Mouse (Mus musculus): ENCODE measurements around the gene Neb. TPM values are rescaled to one million over a fixed set of nuclear protein-coding genes. Genes with fewer than 3 reads are reported as not detected.
"Not testable (repeated sequence)": the region's sequence is repeated elsewhere in the genome, so short reads cannot be mapped to it uniquely, and the experiment has no call there.

Gene Neb
- polyA plus RNA-seq, 1 experiment from 2014 or later, result 1.2 TPM

DNA sequence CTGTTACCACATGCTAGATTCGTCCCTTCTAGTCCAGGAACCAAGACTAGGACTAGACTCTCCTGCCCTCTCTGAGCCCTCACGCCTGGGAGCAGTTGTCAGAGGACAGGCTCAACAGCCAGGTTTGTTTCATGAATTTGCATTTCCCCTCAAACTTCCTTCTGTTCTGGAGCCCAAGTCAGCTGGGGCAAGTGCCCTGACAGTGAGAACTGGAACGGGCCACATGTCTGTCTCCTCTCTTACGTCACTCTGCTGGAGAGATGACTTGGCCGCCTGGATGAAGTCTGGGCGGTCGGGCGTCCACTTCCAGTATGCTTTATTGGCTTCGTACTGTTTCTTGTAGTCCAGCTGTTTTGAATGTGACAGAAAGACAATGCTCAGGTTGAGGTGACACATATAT, 200.5 kb downstream of the Neb start:
- ATAC-seq (replicated peaks; ENCODE audit: low FRiP score) (no peak), DNase-seq (ENCODE audit: low spot score) (no peak)
- Histone ChIP-seq H3K4me2 (no peak overlapping the region), H3K9me3 (ENCODE audit: control insufficient read depth, low read length) (no peaks in the 10 kb centered on the region), H3K4me3 (ENCODE audit: low read depth, low read length) (no peak overlapping the region), H3K27ac (ENCODE audit: low read depth, low read length) (no peak overlapping the region), H3K36me3 (ENCODE audit: control insufficient read depth, insufficient read depth, low read length) (no peaks in the 10 kb centered on the region), H3K4me1 (replicated peaks; ENCODE audit: control insufficient read depth, insufficient read depth, low read length) (no peaks in the 10 kb centered on the region), H3K27me3 (replicated peaks; ENCODE audit: control insufficient read depth, insufficient read depth, low read length) (no peaks in the 10 kb centered on the region), H3K9ac (ENCODE audit: low read depth, low read length) (no peak overlapping the region)
- WGBS, result 79% methylated on average over 9 of the region's 9 CpGs

DNA sequence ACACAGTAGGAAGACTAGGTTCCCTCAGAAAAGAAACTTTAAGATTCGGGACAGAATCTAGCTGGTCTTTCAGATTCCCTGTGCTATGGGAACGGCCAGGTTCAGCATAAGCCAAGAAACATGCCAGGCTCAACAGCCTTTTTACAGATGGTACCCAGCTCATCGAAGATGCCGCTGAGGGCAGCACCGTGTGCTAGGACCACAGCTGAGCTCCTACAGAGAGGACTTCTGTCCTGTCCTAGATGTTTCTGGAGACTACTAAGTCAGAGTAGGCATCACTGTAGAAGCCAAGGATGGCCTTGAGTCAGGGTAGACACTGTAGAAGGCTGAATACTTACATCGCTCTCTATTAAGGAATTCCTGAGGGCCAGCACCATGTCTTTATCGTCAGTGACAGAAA, 201.1 kb downstream of the Neb start:
- no peak overlapping the region for H3K4me2 ChIP-seq
- no peak overlapping the region for H3K27ac ChIP-seq (ENCODE audit: low read depth, low read length)
- no peak overlapping the region for H3K9ac ChIP-seq (ENCODE audit: low read depth, low read length)
- DNase-seq (ENCODE audit: low spot score) (no peak), ATAC-seq (replicated peaks; ENCODE audit: low FRiP score) (no peak)
- 85% methylated on average over 7 of the region's 7 CpGs for WGBS
- H3K36me3 ChIP-seq (ENCODE audit: control insufficient read depth, insufficient read depth, low read length), result no peaks in the 10 kb centered on the region
- H3K4me3 ChIP-seq (ENCODE audit: low read depth, low read length), result no peak overlapping the region
- no peaks in the 10 kb centered on the region for H3K9me3 ChIP-seq (ENCODE audit: control insufficient read depth, low read length)
- H3K4me1 ChIP-seq (replicated peaks; ENCODE audit: control insufficient read depth, insufficient read depth, low read length), result no peaks in the 10 kb centered on the region
- no peaks in the 10 kb centered on the region for H3K27me3 ChIP-seq (replicated peaks; ENCODE audit: control insufficient read depth, insufficient read depth, low read length)

DNA sequence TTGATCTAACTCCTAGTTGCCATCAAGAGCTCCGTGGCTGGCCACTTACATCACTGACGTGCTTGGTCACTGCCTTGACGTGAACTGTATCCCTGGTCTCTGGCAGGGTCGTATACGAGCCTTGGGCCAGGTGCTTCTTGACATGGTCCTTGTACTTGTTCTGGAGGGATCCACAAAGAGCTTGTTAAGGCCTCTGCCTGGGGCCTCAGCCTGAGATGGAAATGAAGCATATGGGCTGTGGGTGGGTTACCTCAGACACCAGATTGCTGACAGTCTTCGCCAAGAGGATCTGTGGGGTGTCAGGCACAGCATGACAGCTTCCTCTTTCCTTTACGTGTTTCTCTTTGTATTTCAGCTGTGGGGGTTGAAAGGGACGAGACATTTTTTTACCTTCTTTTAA, 201.7 kb downstream of the Neb start:
- H3K4me1 ChIP-seq (replicated peaks; ENCODE audit: control insufficient read depth, insufficient read depth, low read length), result no peaks in the 10 kb centered on the region
- WGBS, result 49% methylated on average over 8 of the region's 8 CpGs
- ATAC-seq (replicated peaks; ENCODE audit: low FRiP score) (no peak), DNase-seq (ENCODE audit: low spot score) (no peak)
- no peaks in the 10 kb centered on the region for H3K36me3 ChIP-seq (ENCODE audit: control insufficient read depth, insufficient read depth, low read length)
- H3K9ac ChIP-seq (ENCODE audit: low read depth, low read length), result no peak overlapping the region
- H3K4me2 ChIP-seq, result no peak overlapping the region
- H3K27ac ChIP-seq (ENCODE audit: low read depth, low read length), result no peak overlapping the region
- H3K9me3 ChIP-seq (ENCODE audit: control insufficient read depth, low read length), result no peaks in the 10 kb centered on the region
- no peaks in the 10 kb centered on the region for H3K27me3 ChIP-seq (replicated peaks; ENCODE audit: control insufficient read depth, insufficient read depth, low read length)
- no peak overlapping the region for H3K4me3 ChIP-seq (ENCODE audit: low read depth, low read length)

DNA sequence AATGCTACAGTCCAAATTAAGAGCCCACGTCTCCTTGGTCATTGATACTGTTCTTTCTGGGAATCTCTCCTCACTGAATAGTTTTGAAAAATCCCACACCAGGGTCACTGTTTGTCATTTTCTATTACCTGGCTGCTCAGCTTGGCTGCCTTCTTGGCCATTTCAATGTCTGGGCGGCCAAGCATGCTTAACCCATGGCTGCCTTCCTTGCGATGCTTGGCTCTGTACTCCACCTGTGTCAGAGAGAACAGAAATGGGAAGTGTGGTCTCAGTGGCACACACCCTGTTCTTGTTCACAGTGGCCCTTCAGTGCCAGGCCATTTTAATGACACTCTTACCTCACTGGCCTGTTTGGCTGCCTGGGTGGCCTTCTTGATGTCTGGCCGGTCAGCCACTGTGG, 203.3 kb downstream of the Neb start:
- Histone ChIP-seq H3K36me3 (ENCODE audit: control insufficient read depth, insufficient read depth, low read length) (no peaks in the 10 kb centered on the region), H3K4me2 (no peak overlapping the region), H3K9me3 (ENCODE audit: control insufficient read depth, low read length) (no peaks in the 10 kb centered on the region), H3K4me1 (replicated peaks; ENCODE audit: control insufficient read depth, insufficient read depth, low read length) (no peaks in the 10 kb centered on the region), H3K27me3 (replicated peaks; ENCODE audit: control insufficient read depth, insufficient read depth, low read length) (no peaks in the 10 kb centered on the region), H3K4me3 (ENCODE audit: low read depth, low read length) (no peak overlapping the region), H3K27ac (ENCODE audit: low read depth, low read length) (no peak overlapping the region), H3K9ac (ENCODE audit: low read depth, low read length) (no peak overlapping the region)
- ATAC-seq (replicated peaks; ENCODE audit: low FRiP score) (no peak), DNase-seq (ENCODE audit: low spot score) (no peak)
- WGBS, result 90% methylated on average over 4 of the region's 4 CpGs

DNA sequence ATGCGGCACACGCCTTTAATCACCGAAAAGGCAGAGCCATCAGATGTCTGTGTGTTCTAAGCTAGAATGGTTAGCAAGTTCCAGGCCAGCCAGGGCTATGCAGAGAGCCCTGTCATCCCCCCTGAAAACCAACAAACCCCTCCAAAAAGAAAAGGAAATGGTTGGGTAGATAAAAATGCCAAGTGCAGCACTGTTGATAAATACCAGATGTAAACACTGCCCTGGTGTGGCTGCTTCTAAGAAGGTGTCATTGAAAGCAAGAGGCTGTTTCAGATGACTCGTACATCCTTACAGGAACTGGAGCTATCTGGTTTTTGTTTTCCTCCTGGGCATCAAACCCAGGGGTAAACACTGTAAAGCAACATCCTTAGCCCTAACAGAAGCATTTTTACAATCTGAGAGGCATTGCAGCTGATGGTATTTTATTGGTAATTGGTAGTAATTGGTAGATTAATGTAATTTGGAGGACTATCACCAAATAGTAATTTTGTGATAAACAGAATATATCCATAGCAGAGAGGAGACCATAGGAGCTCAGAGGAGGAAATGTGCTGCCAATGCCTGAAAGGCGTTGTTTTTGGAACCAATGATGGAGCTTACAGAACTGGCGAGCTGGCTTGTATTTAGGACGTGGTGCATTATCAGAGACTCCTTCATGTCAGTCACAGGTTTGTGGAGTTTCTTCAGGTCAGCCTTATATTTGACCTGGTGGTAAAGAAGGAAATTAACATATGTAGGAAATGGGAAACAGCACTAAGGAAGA, 208.8 kb downstream of the Neb start:
- no peaks in the 10 kb centered on the region for H3K36me3 ChIP-seq (ENCODE audit: control insufficient read depth, insufficient read depth, low read length)
- ATAC-seq (replicated peaks; ENCODE audit: low FRiP score), result no peak

DNA sequence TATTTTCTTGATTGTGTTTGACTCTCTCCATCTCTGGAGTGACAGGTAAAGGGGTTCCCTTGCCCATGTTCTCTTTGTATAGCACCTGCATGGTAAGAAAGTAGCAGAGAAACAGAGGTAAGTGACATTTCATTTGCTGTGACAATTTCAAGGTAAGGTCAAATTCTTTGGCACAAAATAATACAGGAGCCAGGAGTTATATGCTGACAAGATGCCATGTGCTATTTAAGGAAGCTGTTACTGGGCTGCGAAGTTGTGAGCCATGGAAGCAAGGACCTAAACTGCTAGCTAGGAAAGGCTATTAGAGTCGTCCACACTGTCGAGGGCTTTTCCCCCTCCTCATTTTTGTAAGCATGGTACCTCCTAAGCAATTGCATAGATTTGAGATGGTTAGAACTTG, 225.2 kb downstream of the Neb start:
- 79% methylated on average over 3 of the region's 3 CpGs for WGBS
- H3K9ac ChIP-seq (ENCODE audit: low read depth, low read length), result no peak overlapping the region
- no peaks in the 10 kb centered on the region for H3K27me3 ChIP-seq (replicated peaks; ENCODE audit: control insufficient read depth, insufficient read depth, low read length)
- H3K9me3 ChIP-seq (ENCODE audit: control insufficient read depth, low read length), result no peaks in the 10 kb centered on the region
- ATAC-seq (replicated peaks; ENCODE audit: low FRiP score), result no peak
- H3K27ac ChIP-seq (ENCODE audit: low read depth, low read length), result no peak overlapping the region
- H3K4me2 ChIP-seq, result no peak overlapping the region
- H3K4me3 ChIP-seq (ENCODE audit: low read depth, low read length), result no peak overlapping the region
- no peaks in the 10 kb centered on the region for H3K4me1 ChIP-seq (replicated peaks; ENCODE audit: control insufficient read depth, insufficient read depth, low read length)
- DNase-seq (ENCODE audit: low spot score), result no peak
- no peaks in the 10 kb centered on the region for H3K36me3 ChIP-seq (ENCODE audit: control insufficient read depth, insufficient read depth, low read length)

More for the DNA sequence above, 208.8 kb downstream of the Neb start:
- no peak overlapping the region for H3K27ac ChIP-seq (ENCODE audit: low read depth, low read length)
- H3K4me1 ChIP-seq (replicated peaks; ENCODE audit: control insufficient read depth, insufficient read depth, low read length), result no peaks in the 10 kb centered on the region; the same call in 1 of the 2 replicates
- DNase-seq (ENCODE audit: low spot score), result no peak
- 57% methylated on average over 7 of the region's 7 CpGs for WGBS
- H3K9ac ChIP-seq (ENCODE audit: low read depth, low read length), result no peak overlapping the region
- no peak overlapping the region for H3K4me3 ChIP-seq (ENCODE audit: low read depth, low read length)
- H3K4me2 ChIP-seq, result no peak overlapping the region
- no peaks in the 10 kb centered on the region for H3K9me3 ChIP-seq (ENCODE audit: control insufficient read depth, low read length)
- no peaks in the 10 kb centered on the region for H3K27me3 ChIP-seq (replicated peaks; ENCODE audit: control insufficient read depth, insufficient read depth, low read length)

DNA sequence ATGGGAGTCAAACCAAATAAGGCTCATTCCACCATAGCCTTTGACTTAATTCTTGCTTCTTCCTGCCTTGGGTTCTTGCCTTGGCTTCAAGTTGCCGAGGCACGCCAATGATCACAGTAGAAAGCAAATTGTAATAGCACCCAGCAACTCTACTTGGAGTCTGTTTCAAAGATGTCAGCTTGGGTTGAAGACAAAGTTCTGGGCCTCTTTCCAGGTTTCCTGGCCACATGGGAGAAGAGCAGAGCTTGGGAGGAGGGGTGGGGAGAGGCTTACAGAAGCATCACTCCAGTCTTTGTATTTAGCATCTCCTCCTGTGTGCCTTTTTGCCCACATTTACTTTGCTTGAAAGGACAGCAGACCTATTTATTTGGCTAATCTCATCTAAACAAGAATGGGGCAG, 244.9 kb downstream of the Neb start:
- Histone ChIP-seq H3K4me3 (ENCODE audit: low read depth, low read length) (no peak overlapping the region), H3K4me1 (replicated peaks; ENCODE audit: control insufficient read depth, insufficient read depth, low read length) (no peaks in the 10 kb centered on the region), H3K4me2 (no peak overlapping the region), H3K9me3 (ENCODE audit: control insufficient read depth, low read length) (no peaks in the 10 kb centered on the region), H3K9ac (ENCODE audit: low read depth, low read length) (no peak overlapping the region), H3K36me3 (ENCODE audit: control insufficient read depth, insufficient read depth, low read length) (peaks cover 4% of the 10 kb centered on the region; the same call in 1 of the 2 replicates), H3K27me3 (replicated peaks; ENCODE audit: control insufficient read depth, insufficient read depth, low read length) (no peaks in the 10 kb centered on the region), H3K27ac (ENCODE audit: low read depth, low read length) (no peak overlapping the region)
- WGBS, result 89% methylated on average over 2 of the region's 2 CpGs
- DNase-seq (ENCODE audit: low spot score) (no peak), ATAC-seq (replicated peaks; ENCODE audit: low FRiP score) (no peak)

DNA sequence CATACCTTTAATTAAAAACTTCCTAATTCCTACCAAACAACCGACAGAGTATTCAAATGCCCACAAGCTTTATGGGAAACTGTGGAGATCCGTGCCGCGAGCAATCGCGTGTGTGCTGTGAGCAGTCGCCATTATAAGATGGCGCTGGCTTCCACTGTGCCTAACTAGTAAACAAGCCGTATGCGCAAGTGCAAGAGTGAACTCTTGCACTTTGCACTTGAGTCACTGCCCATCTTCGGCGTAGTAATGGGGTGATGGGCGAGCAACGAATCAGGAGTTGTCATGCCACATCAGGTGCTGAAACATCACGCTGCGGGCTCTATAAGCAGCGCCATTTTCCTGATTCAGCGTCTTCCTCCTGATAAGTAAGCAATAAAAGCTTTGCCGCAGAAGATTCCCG, 246.9 kb downstream of the Neb start:
- not testable (repeated sequence) for H3K27ac ChIP-seq (ENCODE audit: low read depth, low read length); H3K9me3 ChIP-seq (ENCODE audit: control insufficient read depth, low read length); H3K9ac ChIP-seq (ENCODE audit: low read depth, low read length); H3K4me2 ChIP-seq; H3K4me1 ChIP-seq (replicated peaks; ENCODE audit: control insufficient read depth, insufficient read depth, low read length); DNase-seq (ENCODE audit: low spot score); ATAC-seq (replicated peaks; ENCODE audit: low FRiP score); H3K36me3 ChIP-seq (ENCODE audit: control insufficient read depth, insufficient read depth, low read length); H3K4me3 ChIP-seq (ENCODE audit: low read depth, low read length); H3K27me3 ChIP-seq (replicated peaks; ENCODE audit: control insufficient read depth, insufficient read depth, low read length)
- 97% methylated on average over 20 of the region's 20 CpGs for WGBS

DNA sequence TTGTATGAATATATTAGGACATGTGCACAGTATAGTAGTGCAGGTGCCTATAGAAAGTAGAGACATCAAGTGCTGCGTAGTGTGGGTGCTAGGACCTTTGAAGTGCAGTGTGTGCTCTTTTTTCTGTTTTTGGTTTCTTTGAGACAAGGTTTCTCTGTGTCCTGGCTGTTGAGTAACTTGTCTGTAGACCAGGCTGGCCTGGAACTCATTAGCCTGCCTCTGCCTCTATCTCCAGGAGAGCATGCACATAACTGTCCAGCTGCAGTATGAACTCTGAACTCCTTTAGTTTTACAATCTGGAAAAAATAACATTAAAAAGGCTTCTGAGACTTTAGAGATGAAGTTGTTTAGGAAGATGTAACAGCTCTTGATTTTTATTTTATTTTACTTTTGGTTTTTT, 264.2 kb downstream of the Neb start:
- Histone ChIP-seq H3K9me3 (ENCODE audit: control insufficient read depth, low read length) (no peaks in the 10 kb centered on the region), H3K9ac (ENCODE audit: low read depth, low read length) (no peak overlapping the region), H3K4me2 (no peak overlapping the region), H3K36me3 (ENCODE audit: control insufficient read depth, insufficient read depth, low read length) (peaks cover 51% of the 10 kb centered on the region), H3K4me3 (ENCODE audit: low read depth, low read length) (no peak overlapping the region), H3K27ac (ENCODE audit: low read depth, low read length) (no peak overlapping the region), H3K27me3 (replicated peaks; ENCODE audit: control insufficient read depth, insufficient read depth, low read length) (no peaks in the 10 kb centered on the region), H3K4me1 (replicated peaks; ENCODE audit: control insufficient read depth, insufficient read depth, low read length) (no peaks in the 10 kb centered on the region)
- WGBS, result 88% methylated on average over 1 of the region's 1 CpGs
- ATAC-seq (replicated peaks; ENCODE audit: low FRiP score), result no peak
- no peak for DNase-seq (ENCODE audit: low spot score)

All from liver, embryonic 11.5 days (tissue).